Mouse (Mus musculus): ENCODE measurements around the gene Rps21. TPM values are rescaled to one million over a fixed set of nuclear protein-coding genes. Genes with fewer than 3 reads are reported as not detected.
"Not testable (repeated sequence)": the region's sequence is repeated elsewhere in the genome, so short reads cannot be mapped to it uniquely, and the experiment has no call there.

The Rps21 gene
- total and polyA plus RNA-seq, 3 experiments: 653 to 2,791 (median 1,622) TPM

DNA sequence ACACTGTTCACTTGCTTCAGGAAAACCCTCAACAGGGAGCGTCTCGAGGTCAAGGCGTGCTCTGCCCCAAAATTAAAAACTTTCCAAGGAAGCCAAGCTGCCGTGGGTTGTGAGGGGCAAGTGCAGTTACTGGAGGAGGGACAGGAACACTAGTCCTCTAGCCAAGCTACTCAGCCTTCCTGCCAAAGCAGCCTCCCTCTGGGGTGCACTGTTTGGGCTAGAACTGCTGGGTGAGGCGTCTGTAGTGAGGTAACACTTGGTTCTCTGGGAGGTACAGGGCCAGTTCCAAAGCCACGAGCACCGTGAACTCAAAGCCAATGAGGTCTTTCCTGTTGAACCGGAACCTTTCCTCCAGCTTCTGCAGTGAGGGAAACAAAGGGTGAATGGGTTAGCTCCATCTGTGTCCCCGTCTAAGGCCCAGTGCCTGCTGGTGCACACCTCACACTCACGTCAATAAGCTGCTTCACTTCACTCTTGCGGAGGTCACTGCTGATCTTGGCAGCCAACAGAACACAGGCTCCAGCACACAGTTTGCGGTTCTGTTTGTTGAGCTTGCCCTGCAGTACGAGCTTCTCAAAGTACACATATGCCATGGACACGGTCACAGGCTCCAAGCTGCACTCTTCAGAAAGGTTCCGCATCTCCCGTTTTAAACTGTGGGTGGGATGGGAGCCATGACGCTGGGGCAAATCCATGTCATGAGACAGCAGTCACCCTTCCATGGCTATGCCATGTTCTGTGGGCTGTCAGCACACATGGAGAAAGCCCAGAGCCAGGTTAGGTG lies 2.8 kb downstream of the Rps21 start:
- H3K9me3 ChIP-seq (replicated peaks); H3K4me3 ChIP-seq (ENCODE audit: low read depth, low read length); ATAC-seq (ENCODE audit: extremely low read depth, insufficient number of reproducible peaks, low FRiP score, poor library complexity, severe bottlenecking); DNase-seq (ENCODE audit: low spot score); H3K27me3 ChIP-seq (ENCODE audit: insufficient read depth, low read length): not testable (repeated sequence)
- peaks cover 49% of the 10 kb centered on the region for H3K4me1 ChIP-seq (ENCODE audit: insufficient read depth, low read depth, low read length)
- TF ChIP-seq POLR2AphosphoS5 (IDR thresholded peaks at IDR 0.05; ENCODE audit: insufficient replicate concordance, low read depth, low read length): peak; percentile 68; the same call in 1 of the 2 replicates
- peaks cover 78% of the 10 kb centered on the region for H3K36me3 ChIP-seq (replicated peaks)

- peaks cover 82% of the 10 kb centered on the region for H3K36me3 ChIP-seq (replicated peaks)
- TF ChIP-seq TAL1 (conservative IDR thresholded peaks at IDR 0.05; ENCODE audit: low read depth, low read length): no peak
- TF ChIP-seq GATA1 (IDR thresholded peaks at IDR 0.05; ENCODE audit: borderline replicate concordance, low read length): no peak
- no peak for TF ChIP-seq CTCF (IDR thresholded peaks at IDR 0.05; ENCODE audit: low read depth, low read length)
- TF ChIP-seq GATA2 (IDR thresholded peaks at IDR 0.05; ENCODE audit: borderline replicate concordance, low read depth, low read length): no peak
- 0 out of 2 replicates have a peak, but pooled peaks have one; percentile 49 for TF ChIP-seq POLR2AphosphoS5 (IDR thresholded peaks at IDR 0.05; ENCODE audit: insufficient replicate concordance, low read depth, low read length)
- no peak for DNase-seq (ENCODE audit: low spot score)
Measured at GRCm38 (mm10) chr2:180260610-180261480, 3.7 kb downstream of the Rps21 start.

DNA sequence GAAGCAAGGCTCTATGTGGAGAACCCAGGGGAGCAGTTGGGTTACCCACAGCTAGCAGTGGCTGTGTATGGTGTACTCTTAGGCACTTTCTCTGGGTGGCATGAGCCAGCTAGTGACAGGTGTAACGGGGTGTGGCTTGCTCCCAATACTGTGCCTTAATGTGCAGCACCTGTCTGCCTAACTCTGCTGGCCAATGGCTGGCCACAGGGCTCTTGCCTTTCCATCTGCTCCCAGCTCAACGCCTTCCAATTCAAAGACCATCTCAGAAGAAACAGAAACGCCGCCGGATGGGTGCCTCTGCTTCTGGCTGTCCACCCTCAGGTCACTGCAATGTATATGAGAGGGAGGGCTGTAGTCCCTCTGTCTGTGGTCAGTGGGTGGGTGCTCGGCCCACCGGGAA lies 4.7 kb downstream of the Rps21 start:
- no peak for DNase-seq (ENCODE audit: low spot score)
- ATAC-seq (ENCODE audit: extremely low read depth, insufficient number of reproducible peaks, low FRiP score, poor library complexity, severe bottlenecking): no peak
- Histone ChIP-seq H3K4me1 (ENCODE audit: insufficient read depth, low read depth, low read length) (peaks cover 31% of the 10 kb centered on the region), H3K27me3 (ENCODE audit: insufficient read depth, low read length) (no peaks in the 10 kb centered on the region), H3K4me3 (ENCODE audit: low read depth, low read length) (no peak overlapping the region), H3K9me3 (replicated peaks) (no peaks in the 10 kb centered on the region), H3K36me3 (replicated peaks) (peaks cover 93% of the 10 kb centered on the region)
- no peak for TF ChIP-seq GATA1 (IDR thresholded peaks at IDR 0.05; ENCODE audit: borderline replicate concordance, low read length)
- TF ChIP-seq GATA2 (IDR thresholded peaks at IDR 0.05; ENCODE audit: borderline replicate concordance, low read depth, low read length): no peak
- TF ChIP-seq CTCF (IDR thresholded peaks at IDR 0.05; ENCODE audit: low read depth, low read length): no peak
- TF ChIP-seq TAL1 (conservative IDR thresholded peaks at IDR 0.05; ENCODE audit: low read depth, low read length): no peak
- TF ChIP-seq POLR2AphosphoS5 (IDR thresholded peaks at IDR 0.05; ENCODE audit: insufficient replicate concordance, low read depth, low read length): no peak

More at GRCm38 (mm10) chr2:180260610-180261480, 3.7 kb downstream of the Rps21 start:
- Histone ChIP-seq H3K9me3 (replicated peaks) (no peaks in the 10 kb centered on the region), H3K4me1 (ENCODE audit: insufficient read depth, low read depth, low read length) (peaks cover 41% of the 10 kb centered on the region), H3K27me3 (ENCODE audit: insufficient read depth, low read length) (no peaks in the 10 kb centered on the region), H3K4me3 (ENCODE audit: low read depth, low read length) (no peak overlapping the region)
- no peak for ATAC-seq (ENCODE audit: extremely low read depth, insufficient number of reproducible peaks, low FRiP score, poor library complexity, severe bottlenecking)

DNA sequence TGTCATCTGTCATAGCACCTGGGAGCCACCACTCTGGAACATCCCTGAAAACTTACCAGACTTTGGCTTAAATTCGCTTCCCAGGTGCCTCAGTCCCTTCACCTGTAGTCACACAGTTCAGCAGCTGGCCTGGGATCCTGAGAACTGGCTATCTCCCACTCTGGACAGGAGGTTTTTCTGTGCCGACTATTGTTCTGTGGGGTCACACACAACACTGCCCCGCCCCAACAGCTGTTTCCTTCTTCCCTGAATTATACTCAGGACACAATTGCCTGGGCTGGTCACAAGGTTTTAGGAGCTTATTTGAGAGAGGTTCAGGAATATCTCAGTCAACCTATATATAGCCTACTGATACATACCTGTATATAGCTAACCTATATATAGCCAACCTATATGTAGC lies 5.3 kb downstream of the Rps21 start:
- Histone ChIP-seq H3K4me3 (ENCODE audit: low read depth, low read length) (no peak overlapping the region), H3K27me3 (ENCODE audit: insufficient read depth, low read length) (no peaks in the 10 kb centered on the region), H3K9me3 (replicated peaks) (no peaks in the 10 kb centered on the region), H3K36me3 (replicated peaks) (peaks cover 97% of the 10 kb centered on the region), H3K4me1 (ENCODE audit: insufficient read depth, low read depth, low read length) (peaks cover 31% of the 10 kb centered on the region)
- no peak for TF ChIP-seq CTCF (IDR thresholded peaks at IDR 0.05; ENCODE audit: low read depth, low read length)
- no peak for TF ChIP-seq POLR2AphosphoS5 (IDR thresholded peaks at IDR 0.05; ENCODE audit: insufficient replicate concordance, low read depth, low read length)
- no peak for TF ChIP-seq GATA2 (IDR thresholded peaks at IDR 0.05; ENCODE audit: borderline replicate concordance, low read depth, low read length)
- TF ChIP-seq TAL1 (conservative IDR thresholded peaks at IDR 0.05; ENCODE audit: low read depth, low read length): no peak
- no peak for TF ChIP-seq GATA1 (IDR thresholded peaks at IDR 0.05; ENCODE audit: borderline replicate concordance, low read length)
- ATAC-seq (ENCODE audit: extremely low read depth, insufficient number of reproducible peaks, low FRiP score, poor library complexity, severe bottlenecking) (no peak), DNase-seq (ENCODE audit: low spot score) (no peak)

GRCm38 (mm10) chr2:180262891-180263290 lies 5.7 kb downstream of the Rps21 start:
- no peak for DNase-seq (ENCODE audit: low spot score)
- no peak for ATAC-seq (ENCODE audit: extremely low read depth, insufficient number of reproducible peaks, low FRiP score, poor library complexity, severe bottlenecking)
- Histone ChIP-seq H3K36me3 (replicated peaks) (peaks cover 97% of the 10 kb centered on the region), H3K27me3 (ENCODE audit: insufficient read depth, low read length) (no peaks in the 10 kb centered on the region), H3K9me3 (replicated peaks) (no peaks in the 10 kb centered on the region), H3K4me1 (ENCODE audit: insufficient read depth, low read depth, low read length) (peaks cover 30% of the 10 kb centered on the region), H3K4me3 (ENCODE audit: low read depth, low read length) (no peak overlapping the region)
- TF ChIP-seq GATA2 (IDR thresholded peaks at IDR 0.05; ENCODE audit: borderline replicate concordance, low read depth, low read length): no peak
- TF ChIP-seq CTCF (IDR thresholded peaks at IDR 0.05; ENCODE audit: low read depth, low read length): no peak
- no peak for TF ChIP-seq GATA1 (IDR thresholded peaks at IDR 0.05; ENCODE audit: borderline replicate concordance, low read length)
- TF ChIP-seq TAL1 (conservative IDR thresholded peaks at IDR 0.05; ENCODE audit: low read depth, low read length): no peak
- no peak for TF ChIP-seq POLR2AphosphoS5 (IDR thresholded peaks at IDR 0.05; ENCODE audit: insufficient replicate concordance, low read depth, low read length)

DNA sequence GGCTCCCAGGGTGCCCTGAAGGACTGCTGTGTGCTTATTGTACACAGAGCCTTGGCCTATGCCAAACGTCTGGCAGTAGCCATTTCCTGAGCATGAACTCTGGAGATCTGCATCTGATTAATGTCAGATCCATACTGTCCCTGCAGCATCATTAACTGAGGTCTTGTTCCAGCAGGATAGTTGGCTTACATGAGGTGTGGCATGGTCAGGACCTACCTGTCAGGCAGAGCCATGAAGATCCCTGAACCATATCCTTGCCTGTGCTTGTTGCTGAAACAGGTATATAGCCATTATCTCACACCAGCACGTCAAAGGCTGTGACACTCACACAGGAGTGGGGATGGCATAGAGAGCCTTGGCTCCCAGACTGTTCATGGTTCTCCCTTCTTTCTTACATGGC lies 10.8 kb downstream of the Rps21 start:
- peaks cover 32% of the 10 kb centered on the region for H3K4me1 ChIP-seq (ENCODE audit: insufficient read depth, low read depth, low read length)
- H3K27me3 ChIP-seq (ENCODE audit: insufficient read depth, low read length): no peaks in the 10 kb centered on the region
- no peaks in the 10 kb centered on the region for H3K9me3 ChIP-seq (replicated peaks)
- no peak for ATAC-seq (ENCODE audit: extremely low read depth, insufficient number of reproducible peaks, low FRiP score, poor library complexity, severe bottlenecking)
- TF ChIP-seq POLR2AphosphoS5 (IDR thresholded peaks at IDR 0.05; ENCODE audit: insufficient replicate concordance, low read depth, low read length): no peak
- TF ChIP-seq GATA1 (IDR thresholded peaks at IDR 0.05; ENCODE audit: borderline replicate concordance, low read length): no peak
- no peak for TF ChIP-seq TAL1 (conservative IDR thresholded peaks at IDR 0.05; ENCODE audit: low read depth, low read length)
- TF ChIP-seq CTCF (IDR thresholded peaks at IDR 0.05; ENCODE audit: low read depth, low read length): no peak
- TF ChIP-seq GATA2 (IDR thresholded peaks at IDR 0.05; ENCODE audit: borderline replicate concordance, low read depth, low read length): no peak
- H3K36me3 ChIP-seq (replicated peaks): peaks cover 91% of the 10 kb centered on the region
- no peak for DNase-seq (ENCODE audit: low spot score)
- H3K4me3 ChIP-seq (ENCODE audit: low read depth, low read length): no peak overlapping the region
